Mouse (Mus musculus) urinary bladder, postnatal 36 days (tissue): ENCODE data around the gene Gm15217.
A peak's percentile ranks its signal among the peaks of the same experiment; 100 is the strongest.

Experiments used
- DNase-seq, 2 experiments: peaks; one replicate each; pipeline ENCODE4 v3.0.0; 2022; ENCODE audit warnings: low spot score in 2 of 2, mixed read lengths in 1 of 2

Gene Gm15217

DNA sequence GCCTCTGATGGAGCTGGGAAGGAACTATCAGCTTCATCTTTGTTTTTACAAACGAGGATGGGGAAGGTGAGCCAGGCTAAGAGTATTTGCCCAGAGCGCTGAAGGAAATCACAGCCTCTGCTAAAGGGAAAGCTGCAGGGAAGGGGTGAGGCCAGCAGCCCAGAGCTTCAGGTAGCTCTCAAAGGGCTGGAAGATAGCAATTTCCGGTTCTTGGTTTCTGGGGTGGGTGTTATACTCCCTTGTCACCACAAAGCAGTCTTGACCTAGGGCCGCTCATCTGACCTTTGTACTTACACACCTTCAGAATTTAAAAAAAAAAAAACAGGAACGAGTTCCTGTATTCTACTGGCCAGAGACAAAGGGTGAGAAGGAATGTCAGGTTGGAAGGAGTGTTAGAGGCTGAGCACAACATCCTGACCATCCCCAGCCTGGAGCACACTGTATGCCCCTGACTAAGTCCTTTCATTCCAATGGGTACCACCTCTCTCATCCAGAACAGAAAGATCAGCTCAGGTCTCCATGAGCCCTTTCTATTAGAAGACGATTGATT lies 12.5 kb downstream of the Gm15217 start:
- DNase-seq = no peak

DNA sequence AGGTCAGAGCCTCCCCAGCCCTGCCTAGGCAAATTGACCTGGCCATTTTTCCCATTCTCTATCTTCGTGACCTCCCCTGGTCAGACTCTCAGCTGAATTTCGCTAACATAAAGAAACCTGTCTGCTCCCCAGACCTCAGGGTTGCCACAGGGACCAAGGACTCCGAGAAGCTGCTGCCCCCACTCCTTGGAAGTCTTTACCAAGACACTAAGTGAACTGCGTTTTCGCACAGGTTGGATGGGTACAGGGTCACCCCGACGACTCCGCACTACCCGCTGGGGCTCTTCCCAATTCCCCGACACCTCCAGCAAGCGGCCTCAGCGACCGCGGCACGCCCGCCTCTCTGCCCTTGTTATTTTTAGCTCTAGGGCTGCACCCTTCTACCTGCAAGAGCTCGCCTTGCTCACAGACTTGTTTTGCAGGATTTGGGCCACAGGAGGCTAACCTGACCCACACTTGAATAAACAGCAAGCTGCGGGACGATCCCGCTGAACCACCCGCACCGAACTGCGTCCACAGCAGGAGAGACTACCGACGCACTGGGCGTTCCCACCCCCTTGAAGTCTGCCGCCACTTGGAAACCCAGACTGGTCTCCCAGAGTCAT lies 19.0 kb downstream of the Gm15217 start:
- peak; percentile 58 to 75 for DNase-seq

DNA sequence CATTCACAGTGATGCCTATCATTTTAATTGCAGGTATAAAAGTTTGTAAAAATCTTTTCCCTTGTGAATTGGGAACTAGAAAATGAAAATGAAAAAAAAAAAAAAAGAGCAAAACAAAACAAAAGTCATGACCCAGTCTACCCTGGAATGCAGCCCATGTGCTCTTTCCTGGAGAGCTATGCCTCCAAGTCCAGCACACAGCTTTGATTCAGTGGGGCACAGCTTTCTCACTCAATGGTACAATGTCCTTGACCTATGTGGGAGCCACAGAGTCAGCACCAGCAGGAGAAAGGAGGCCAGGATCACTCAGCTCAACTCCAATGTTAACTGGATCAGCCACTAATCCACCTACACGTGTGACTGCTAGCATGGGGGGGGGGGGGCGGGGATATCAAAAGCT lies 20.7 kb downstream of the Gm15217 start:
- DNase-seq = no peak

DNA sequence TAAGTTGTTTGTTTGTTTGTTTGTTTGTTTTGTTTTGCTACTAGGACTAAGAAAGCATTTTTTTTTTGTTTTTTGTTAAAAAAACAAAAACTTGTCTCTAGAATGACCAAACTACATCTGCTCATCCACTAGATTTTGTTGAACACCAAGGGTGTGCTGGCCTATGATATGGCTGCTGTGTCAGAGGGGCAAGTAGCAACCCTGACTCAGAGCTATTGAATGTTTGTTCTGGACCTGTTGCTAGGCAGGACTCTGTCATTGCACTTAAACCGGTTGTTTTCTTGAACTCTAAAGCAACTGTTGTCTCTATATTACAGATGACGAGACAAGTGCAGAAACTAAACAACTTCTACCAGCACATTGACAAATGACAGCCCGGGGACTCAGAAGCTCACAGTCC lies 29.1 kb downstream of the Gm15217 start:
- DNase-seq = no peak

DNA sequence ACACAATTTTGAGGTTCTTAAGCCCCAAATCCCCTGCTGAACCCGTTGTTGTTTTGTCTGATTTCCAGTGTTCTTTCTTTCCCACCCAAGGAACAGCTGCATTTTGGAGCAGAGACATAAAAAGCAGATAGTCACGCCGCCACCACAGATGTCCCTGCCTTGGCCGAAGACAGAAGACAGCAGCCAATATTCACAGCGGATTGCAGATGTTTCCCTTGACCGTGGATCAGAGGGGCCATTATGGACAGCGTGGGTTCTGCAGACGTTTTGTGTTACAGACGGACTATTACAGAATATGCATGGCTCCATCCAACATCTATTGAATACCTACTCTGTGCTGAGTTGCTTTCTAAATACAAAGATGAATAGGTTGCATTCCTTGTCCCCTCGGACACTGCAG lies 29.8 kb downstream of the Gm15217 start:
- DNase-seq = no peak

DNA sequence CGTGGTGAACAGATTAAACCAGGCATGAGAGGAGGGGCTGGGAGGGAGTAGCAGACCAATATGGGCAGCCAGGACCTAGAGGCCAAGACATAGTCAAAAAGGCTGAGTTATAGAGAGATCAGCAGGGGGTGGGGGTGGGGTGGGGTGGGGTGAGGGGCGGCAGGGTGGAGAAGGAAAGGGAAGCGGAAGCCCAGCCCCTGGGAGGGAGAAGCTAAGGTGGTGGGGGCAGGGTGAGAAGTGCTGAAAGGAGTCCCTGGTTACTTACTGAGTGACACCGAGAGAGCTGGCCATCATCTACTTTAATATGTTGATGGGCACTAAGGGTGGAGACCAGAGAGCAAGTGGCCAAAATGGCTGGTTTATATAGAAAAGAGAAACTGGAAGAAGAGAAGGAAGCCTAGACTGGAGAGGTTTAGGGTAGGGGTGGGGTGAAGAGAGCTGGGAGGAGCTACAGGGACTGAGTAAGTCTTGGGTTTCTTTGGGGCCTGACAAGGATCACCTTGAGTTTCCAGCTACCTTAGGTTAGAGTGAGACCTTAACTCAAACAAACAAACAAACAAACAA lies 31.4 kb downstream of the Gm15217 start:
- DNase-seq = no peak

DNA sequence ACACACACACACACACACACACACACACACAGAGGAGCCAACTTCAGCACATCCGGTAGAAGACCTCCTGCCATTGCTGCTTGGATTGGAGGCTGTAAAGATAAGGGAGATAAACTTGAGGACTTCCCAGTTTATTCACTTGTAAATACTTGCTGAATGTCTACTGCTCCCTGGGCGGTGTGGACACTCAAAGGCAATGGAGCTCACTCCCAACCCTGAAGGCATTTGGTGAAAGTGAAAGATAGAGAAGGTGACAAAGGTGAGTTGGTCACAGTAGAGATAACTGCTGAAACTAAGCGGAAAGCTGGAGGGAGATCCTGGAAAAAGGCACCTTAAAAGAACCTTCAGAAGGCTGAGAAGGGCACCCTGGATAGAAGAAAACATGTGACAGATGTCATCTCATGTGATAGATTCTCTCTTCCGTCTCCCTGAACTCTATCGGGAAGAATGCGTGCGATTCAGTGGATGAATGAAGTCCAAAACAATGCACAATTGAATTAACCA lies 33.3 kb downstream of the Gm15217 start:
- no peak for DNase-seq

DNA sequence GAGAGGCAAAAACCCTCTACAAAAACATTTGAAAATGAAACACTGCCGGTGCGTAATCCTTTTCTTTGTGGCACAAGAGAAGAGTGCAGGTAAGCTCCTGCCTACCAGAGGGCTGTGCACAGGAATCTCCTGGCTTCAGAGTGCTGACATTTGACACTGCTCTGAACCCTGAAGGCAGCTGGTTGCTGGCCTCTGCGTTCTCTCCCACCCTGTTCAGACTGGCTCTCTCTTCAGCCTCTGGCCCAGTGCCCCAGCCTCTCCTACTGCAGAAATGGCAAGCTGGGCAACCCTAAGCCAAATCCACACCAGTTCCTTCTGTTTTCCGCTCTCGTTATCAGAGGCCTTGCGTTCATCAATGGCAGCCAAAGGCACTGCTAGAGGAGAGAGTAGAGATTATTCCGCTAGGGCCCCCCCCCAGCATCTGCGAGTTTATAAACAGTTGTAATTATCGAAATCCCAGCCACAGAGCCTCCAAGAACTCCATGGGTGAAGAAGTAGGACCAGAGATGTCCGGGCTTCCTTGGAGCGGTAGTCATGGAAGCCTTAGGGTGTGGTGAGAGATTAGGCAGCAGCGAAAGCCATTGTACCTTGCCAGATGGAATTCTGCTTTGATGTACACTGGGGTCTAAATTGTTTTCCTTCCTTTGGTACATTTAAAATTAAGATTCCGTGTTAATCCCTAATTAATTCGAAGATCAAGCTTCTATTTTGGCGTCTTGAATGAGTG lies 39.3 kb downstream of the Gm15217 start:
- no peak for DNase-seq

DNA sequence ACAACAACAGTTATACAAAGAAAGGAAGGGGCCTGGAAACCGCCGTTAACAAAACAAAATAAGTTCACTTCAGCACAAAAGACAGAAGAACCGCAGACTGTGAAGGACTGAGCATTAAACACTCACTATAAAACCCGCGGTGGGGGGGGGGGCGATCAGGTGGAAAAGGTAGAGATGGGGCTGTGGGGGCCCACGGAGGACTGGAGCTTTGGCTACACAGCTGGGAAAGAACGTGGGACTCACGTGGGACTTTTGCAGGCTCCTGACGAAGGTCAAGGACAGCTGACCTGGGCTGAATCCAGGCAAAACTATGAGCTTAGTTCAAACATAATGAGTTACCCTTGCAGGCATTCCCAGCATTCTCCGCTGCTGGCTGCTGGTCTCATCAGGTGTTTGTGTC lies 40.1 kb downstream of the Gm15217 start:
- DNase-seq = no peak

DNA sequence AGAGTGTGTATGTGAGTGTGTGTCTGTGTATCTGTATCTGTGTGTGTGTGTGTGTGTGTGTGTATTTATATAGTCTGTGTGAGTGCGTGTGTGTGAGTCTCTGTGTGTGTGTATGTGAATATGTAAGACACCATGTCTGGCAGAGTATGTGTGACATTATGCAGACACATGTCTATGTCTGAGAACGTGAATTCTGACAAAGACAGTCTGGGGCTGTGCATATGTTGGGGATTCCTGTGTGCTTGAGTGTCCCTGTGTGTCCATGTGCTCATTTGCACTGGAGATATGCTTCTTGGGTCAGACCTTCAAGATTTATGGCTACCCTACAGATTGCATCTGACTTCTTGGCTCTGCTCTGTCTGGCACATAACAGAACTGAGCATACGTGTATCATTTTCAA lies 42.6 kb downstream of the Gm15217 start:
- DNase-seq = no peak

DNA sequence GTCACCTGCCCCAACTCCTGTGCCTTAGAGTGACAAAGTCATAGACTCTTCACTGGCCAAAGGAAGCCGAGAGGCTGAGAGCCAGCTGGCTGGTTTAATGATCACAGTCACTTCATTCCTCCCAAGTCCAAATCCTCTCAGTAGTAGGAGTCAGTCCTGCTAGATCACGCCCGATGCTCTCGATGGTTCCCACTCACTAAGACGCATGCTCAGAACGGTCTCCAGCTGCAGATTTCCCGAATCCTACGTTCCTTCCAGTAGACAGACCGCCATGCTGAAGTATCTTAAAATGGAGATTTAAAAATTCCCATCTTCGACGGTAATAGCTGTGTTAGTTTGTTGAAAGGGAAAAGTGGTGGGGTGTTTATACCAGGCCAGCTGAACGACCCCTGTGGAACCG lies 48.0 kb downstream of the Gm15217 start:
- DNase-seq = no peak

DNA sequence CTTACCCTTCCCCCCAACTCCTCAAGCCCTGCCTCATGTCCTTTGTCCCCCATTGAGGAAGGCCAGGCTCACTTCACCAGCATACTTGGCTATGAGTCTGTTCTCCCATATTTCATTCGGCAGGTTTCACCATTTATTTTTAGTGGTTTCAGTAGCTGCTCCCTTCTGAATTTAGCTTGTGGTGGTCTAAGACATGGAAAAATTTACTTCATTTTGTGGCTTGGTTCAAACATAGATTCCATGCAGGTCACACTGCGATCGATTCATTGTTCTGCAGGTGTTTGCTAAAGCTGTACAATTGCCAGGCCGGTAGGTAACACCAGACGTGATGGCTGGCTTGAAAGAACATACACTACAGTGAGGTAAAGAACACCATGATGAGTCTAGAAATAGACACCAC lies 51.0 kb downstream of the Gm15217 start:
- no peak for DNase-seq
